8 mouse cellular contexts compared by ENCODE assay signal in the genomic region with DNA sequence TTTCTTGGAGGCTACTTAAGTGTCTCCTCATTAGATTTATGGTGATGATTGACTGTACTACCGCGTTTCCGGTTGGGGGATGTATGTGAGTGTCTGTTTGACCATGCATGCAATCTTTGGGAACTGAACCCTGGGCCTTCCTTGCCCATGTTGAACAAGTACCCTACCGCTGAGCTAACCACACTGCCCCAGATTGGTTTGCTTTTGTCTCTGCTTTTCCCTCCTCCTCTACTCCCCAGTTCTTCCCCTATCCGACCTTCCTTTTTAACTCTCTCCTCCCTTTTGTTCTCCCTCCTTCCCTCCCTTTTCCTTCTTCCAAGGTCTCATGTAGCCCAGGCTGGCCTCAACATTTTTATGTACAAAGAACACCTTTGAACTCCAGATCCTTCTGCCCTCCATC. TPM values are rescaled to one million over a fixed set of nuclear protein-coding genes. Genes with fewer than 3 reads are reported as not detected.
DNase-seq lines count a peak whose midpoint lies in the region; ATAC-seq and TF ChIP-seq lines count a peak whose summit lies in the region.

No protein-coding gene starts in this region.

- peak overlapping the region; percentile 78 for H3K4me2 ChIP-seq in forebrain, embryonic 13.5 days
- H3K4me2 ChIP-seq in liver, embryonic 11.5 days = peak overlapping the region; percentile 69
- peak overlapping the region; percentile 83 for H3K4me2 ChIP-seq in stomach, embryonic 16.5 days (ENCODE audit: low read depth, low read length)

- DNase-seq in thymus, adult 2 months = no peak
- DNase-seq in thymus, postnatal 0 days (ENCODE audit: low spot score) = no peak
- peak; percentile 33 for DNase-seq in liver, embryonic 11.5 days (ENCODE audit: low spot score)
- DNase-seq in c-Kit-positive CD71-positive TER-119-positive erythroid progenitor cells, embryonic 14.5 days (ENCODE audit: low spot score) = no peak
- DNase-seq in kidney, postnatal 14 days = no peak

- H3K27me3 ChIP-seq in thymus, adult 2 months (ENCODE audit: control insufficient read depth, insufficient read depth, low read length) = no peaks in the 10 kb centered on the region
- H3K27me3 ChIP-seq in forebrain, embryonic 13.5 days = no peaks in the 10 kb centered on the region
- no peaks in the 10 kb centered on the region for H3K27me3 ChIP-seq in liver, embryonic 11.5 days (replicated peaks; ENCODE audit: control insufficient read depth, insufficient read depth, low read length)
- H3K27me3 ChIP-seq in stomach, embryonic 16.5 days (ENCODE audit: control insufficient read depth, insufficient read depth, low read length) = no peaks in the 10 kb centered on the region

- no peak for TF ChIP-seq POLR2A in thymus, adult 2 months (IDR thresholded peaks at IDR 0.05; ENCODE audit: control insufficient read depth, extremely low read depth, insufficient read depth, low read length, poor library complexity)

- no peaks in the 10 kb centered on the region for H3K9me3 ChIP-seq in forebrain, embryonic 13.5 days (replicated peaks)
- H3K9me3 ChIP-seq in liver, embryonic 11.5 days (ENCODE audit: control insufficient read depth, low read length) = no peaks in the 10 kb centered on the region
- H3K9me3 ChIP-seq in stomach, embryonic 16.5 days (replicated peaks; ENCODE audit: control insufficient read depth, low read length) = no peaks in the 10 kb centered on the region

- under 1% methylated on average over 5 of the region's 5 CpGs for WGBS in thymus, adult 2 months
- 4% methylated on average over 5 of the region's 5 CpGs for whole genome bisulfite sequencing in forebrain, embryonic 13.5 days
- 9% methylated on average over 5 of the region's 5 CpGs for WGBS in liver, embryonic 11.5 days
- 3% methylated on average over 5 of the region's 5 CpGs for WGBS in stomach, embryonic 16.5 days

- peaks cover 11% of the 10 kb centered on the region for H3K4me1 ChIP-seq in thymus, adult 2 months (replicated peaks; ENCODE audit: control insufficient read depth, insufficient read depth, low read length)
- peaks cover 17% of the 10 kb centered on the region for H3K4me1 ChIP-seq in forebrain, embryonic 13.5 days
- H3K4me1 ChIP-seq in liver, embryonic 11.5 days (replicated peaks; ENCODE audit: control insufficient read depth, insufficient read depth, low read length) = peaks cover 5% of the 10 kb centered on the region; the same call in 1 of the 2 replicates
- peaks cover 8% of the 10 kb centered on the region for H3K4me1 ChIP-seq in stomach, embryonic 16.5 days (ENCODE audit: control insufficient read depth, insufficient read depth, low read length)

- peak overlapping the region; percentile 27 for H3K4me3 ChIP-seq in thymus, adult 2 months (ENCODE audit: control insufficient read depth, insufficient read depth, low read length)
- peak overlapping the region; percentile 58 for H3K4me3 ChIP-seq in forebrain, embryonic 13.5 days
- H3K4me3 ChIP-seq in liver, embryonic 11.5 days (ENCODE audit: low read depth, low read length) = peak overlapping the region; percentile 66
- H3K4me3 ChIP-seq in stomach, embryonic 16.5 days (replicated peaks; ENCODE audit: low read length) = peak overlapping the region; percentile 65

- ATAC-seq in forebrain, embryonic 13.5 days = no peak
- ATAC-seq in liver, embryonic 11.5 days (replicated peaks; ENCODE audit: low FRiP score) = no peak
- no peak for ATAC-seq in stomach, embryonic 16.5 days (ENCODE audit: insufficient read depth, low FRiP score)
- ATAC-seq in activated CD4-positive, CD25-positive, alpha-beta regulatory T cell, adult 4 months = no peak

- H3K9ac ChIP-seq in forebrain, embryonic 13.5 days = peak overlapping the region; percentile 66
- H3K9ac ChIP-seq in liver, embryonic 11.5 days (ENCODE audit: low read depth, low read length) = peak overlapping the region; percentile 77
- peak overlapping the region; percentile 76 for H3K9ac ChIP-seq in stomach, embryonic 16.5 days (ENCODE audit: low read length)

- H3K27ac ChIP-seq in thymus, adult 2 months (ENCODE audit: control insufficient read depth, insufficient read depth, low read length) = no peak overlapping the region
- no peak overlapping the region for H3K27ac ChIP-seq in forebrain, embryonic 13.5 days
- H3K27ac ChIP-seq in liver, embryonic 11.5 days (ENCODE audit: low read depth, low read length) = no peak overlapping the region
- no peak overlapping the region for H3K27ac ChIP-seq in stomach, embryonic 16.5 days (ENCODE audit: low read length)

- TF ChIP-seq CTCF in thymus, adult 2 months (IDR thresholded peaks at IDR 0.05; ENCODE audit: borderline replicate concordance, control insufficient read depth, extremely low read depth, insufficient read depth, low read length, poor library complexity) = no peak

- peaks cover 10% of the 10 kb centered on the region; the same call in 1 of the 2 replicates for H3K36me3 ChIP-seq in thymus, adult 2 months (ENCODE audit: control insufficient read depth, insufficient read depth, low read length)
- peaks cover 32% of the 10 kb centered on the region for H3K36me3 ChIP-seq in forebrain, embryonic 13.5 days (ENCODE audit: poor library complexity, severe bottlenecking)
- H3K36me3 ChIP-seq in liver, embryonic 11.5 days (ENCODE audit: control insufficient read depth, insufficient read depth, low read length) = peaks cover 18% of the 10 kb centered on the region; the same call in 1 of the 2 replicates
- H3K36me3 ChIP-seq in stomach, embryonic 16.5 days (ENCODE audit: control insufficient read depth, insufficient read depth, low read length) = peaks cover 3% of the 10 kb centered on the region; the same call in 1 of the 2 replicates

RNA-seq across cellular contexts. Expression of a gene that starts 1.1 kb away (rescaled TPM):
- 51.8 and 73.5 TPM in 2 replicates for polyA plus RNA-seq in thymus, adult 2 months (2012; rRNA removed)
- polyA plus RNA-seq in thymus, postnatal 0 days (2015; fragmentation: Nextera tagmentation; extraction: Ambion mirVana) = 317 and 358 TPM in 2 replicates
- 166 and 189 TPM in 2 replicates for polyA plus RNA-seq in forebrain, embryonic 13.5 days (2015; fragmentation: Nextera tagmentation; extraction: Ambion mirVana)
- polyA plus RNA-seq in liver, embryonic 11.5 days (2014; fragmentation: Nextera tagmentation; extraction: Ambion mirVana) = 181 and 192 TPM in 2 replicates
- 119 and 131 TPM in 2 replicates for polyA plus RNA-seq in stomach, embryonic 16.5 days (2015; fragmentation: Nextera tagmentation; extraction: Ambion mirVana)
- 10 to 100 TPM; 52.7 to 80.6 TPM for polyA plus RNA-seq in activated CD4-positive, CD25-positive, alpha-beta regulatory T cell, adult 4 months (2017; shearing (Covaris generic))

RNA-seq across cellular contexts. Expression of a gene that starts 17.5 kb away (rescaled TPM):
- polyA plus RNA-seq in thymus, adult 2 months (2012; rRNA removed) = 10.8 and 12.6 TPM in 2 replicates
- 20.8 and 22.7 TPM in 2 replicates for polyA plus RNA-seq in thymus, postnatal 0 days (2015; fragmentation: Nextera tagmentation; extraction: Ambion mirVana)
- polyA plus RNA-seq in forebrain, embryonic 13.5 days (2015; fragmentation: Nextera tagmentation; extraction: Ambion mirVana) = 27.5 and 29.6 TPM in 2 replicates
- polyA plus RNA-seq in liver, embryonic 11.5 days (2014; fragmentation: Nextera tagmentation; extraction: Ambion mirVana) = 24.6 and 25.8 TPM in 2 replicates
- 25.5 and 29.3 TPM in 2 replicates for polyA plus RNA-seq in stomach, embryonic 16.5 days (2015; fragmentation: Nextera tagmentation; extraction: Ambion mirVana)
- 10 to 100 TPM; 36.1 to 38.1 TPM for polyA plus RNA-seq in activated CD4-positive, CD25-positive, alpha-beta regulatory T cell, adult 4 months (2017; shearing (Covaris generic))

RNA-seq across cellular contexts. Expression of a gene that starts 17.6 kb away (rescaled TPM):
- 12.4 and 12.9 TPM in 2 replicates for polyA plus RNA-seq in thymus, adult 2 months (2012; rRNA removed)
- polyA plus RNA-seq in thymus, postnatal 0 days (2015; fragmentation: Nextera tagmentation; extraction: Ambion mirVana) = 10.5 and 14.6 TPM in 2 replicates
- polyA plus RNA-seq in forebrain, embryonic 13.5 days (2015; fragmentation: Nextera tagmentation; extraction: Ambion mirVana) = 20.8 and 21.8 TPM in 2 replicates
- 10.8 and 11.7 TPM in 2 replicates for polyA plus RNA-seq in liver, embryonic 11.5 days (2014; fragmentation: Nextera tagmentation; extraction: Ambion mirVana)
- polyA plus RNA-seq in stomach, embryonic 16.5 days (2015; fragmentation: Nextera tagmentation; extraction: Ambion mirVana) = 13.1 and 14.1 TPM in 2 replicates
- 10 to 100 TPM; 40.6 to 53.7 TPM for polyA plus RNA-seq in activated CD4-positive, CD25-positive, alpha-beta regulatory T cell, adult 4 months (2017; shearing (Covaris generic))
